Mouse (Mus musculus) adipocyte (in vitro differentiated cells): ENCODE data around the gene Sh3bp1.

Experiments
- DNase-seq: peaks from one replicate; pipeline ENCODE4 v3.0.0-alpha.2; 2016; ENCODE audit warnings: low spot score

The Sh3bp1 gene

DNA sequence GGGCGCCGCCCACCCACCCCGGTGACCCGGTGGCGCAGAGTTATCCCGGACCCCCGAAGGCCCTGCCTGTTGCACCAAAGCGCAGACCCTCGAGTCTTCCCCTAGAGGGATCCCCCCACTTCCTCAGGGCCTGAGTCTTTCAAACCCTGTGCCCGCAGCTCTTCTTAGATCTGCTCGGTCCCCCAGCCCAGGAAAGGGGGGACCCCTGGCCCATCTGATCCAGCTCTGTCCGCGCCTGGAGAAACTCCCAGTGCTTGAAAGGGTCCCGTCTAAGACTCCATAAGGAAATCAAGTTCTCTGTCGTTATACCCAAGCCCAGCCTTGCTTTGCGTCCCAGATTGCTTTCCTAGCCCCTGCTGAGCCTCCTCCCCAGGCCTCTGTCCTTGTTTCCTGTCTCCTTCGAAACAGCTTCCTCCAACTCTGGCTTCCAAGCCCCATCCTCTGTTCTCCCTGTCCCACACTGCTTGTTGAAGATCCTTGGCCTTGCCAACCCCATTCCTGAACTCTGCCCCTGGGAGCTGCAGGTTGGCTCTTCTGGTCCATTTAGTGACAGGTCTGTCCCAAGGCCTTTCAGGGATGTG is 21.7 kb upstream of the Sh3bp1 start:
- DNase-seq = peak; percentile 42

DNA sequence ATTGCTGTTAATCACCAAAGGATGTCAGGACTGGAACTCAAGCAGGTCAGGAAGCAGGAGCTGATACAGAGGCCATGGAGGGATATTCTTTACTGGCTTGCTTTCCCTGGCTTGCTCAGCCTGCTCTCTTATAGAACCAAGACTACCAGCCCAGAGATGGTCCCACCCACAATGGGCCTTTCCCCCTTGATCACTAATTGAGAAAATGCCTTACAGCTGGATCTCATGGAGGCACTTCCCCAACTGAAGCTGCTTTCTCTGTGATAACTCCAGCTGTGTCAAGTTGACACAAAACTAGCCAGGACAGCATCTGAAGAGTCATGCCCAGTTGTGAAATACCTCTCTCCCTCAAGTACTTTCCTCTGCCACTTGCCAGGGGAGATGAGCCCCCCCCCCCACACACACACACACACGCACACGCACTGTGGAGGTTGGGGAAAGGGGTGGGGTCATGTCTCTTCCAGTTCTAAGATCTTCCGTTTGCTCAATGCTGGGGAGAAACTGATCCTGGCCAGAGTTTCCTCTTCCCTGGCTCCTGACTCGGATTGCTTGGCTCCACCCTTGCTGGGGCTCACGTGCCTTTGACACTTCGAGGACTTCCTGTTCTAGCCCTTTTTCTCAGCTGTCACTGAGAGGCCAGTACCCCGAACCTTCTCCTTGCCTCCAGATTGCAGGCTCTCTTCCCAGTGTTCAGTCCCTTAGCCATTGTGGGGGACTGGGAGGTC is 20.6 kb upstream of the Sh3bp1 start:
- peak; percentile 68 for DNase-seq

DNA sequence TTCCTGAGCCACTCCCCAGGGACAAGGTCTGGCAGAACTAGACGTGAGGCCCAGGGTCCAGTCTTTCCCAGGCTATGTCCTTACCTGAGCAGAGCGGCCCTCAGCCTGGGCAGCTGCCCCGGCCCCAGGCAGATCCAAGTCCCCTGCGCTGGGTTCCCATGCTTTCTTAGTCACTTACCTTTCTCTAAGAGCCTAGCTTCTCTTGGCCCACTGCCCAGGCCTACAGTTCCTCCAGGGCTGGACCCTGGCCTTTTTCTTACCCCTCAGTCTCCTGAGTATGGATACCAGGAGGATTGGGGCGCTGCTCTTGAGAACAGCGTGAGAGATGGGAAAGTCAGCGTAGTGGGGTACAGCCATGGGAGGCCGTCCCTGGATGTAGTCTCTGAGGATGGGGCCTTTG is 19.1 kb upstream of the Sh3bp1 start:
- DNase-seq = no peak

DNA sequence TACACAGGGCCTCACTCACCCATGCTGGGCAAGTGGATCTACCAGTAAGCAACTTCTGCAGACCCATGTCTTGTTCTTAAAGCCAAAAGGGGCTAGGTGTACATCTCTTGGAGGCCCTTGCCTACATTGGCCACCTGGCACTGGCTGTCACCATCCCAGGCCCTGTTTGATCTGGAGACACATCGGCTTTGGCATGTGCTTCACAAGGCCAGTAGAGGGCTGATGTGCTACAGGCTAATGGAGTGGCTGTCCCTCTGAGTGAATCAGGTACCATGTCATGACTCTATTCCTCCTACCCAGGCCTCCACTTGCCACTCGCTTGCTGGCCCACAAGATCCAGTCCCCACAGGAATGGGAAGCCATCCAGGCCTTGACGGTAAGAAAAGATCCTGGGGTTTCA is 17.7 kb upstream of the Sh3bp1 start:
- no peak for DNase-seq

DNA sequence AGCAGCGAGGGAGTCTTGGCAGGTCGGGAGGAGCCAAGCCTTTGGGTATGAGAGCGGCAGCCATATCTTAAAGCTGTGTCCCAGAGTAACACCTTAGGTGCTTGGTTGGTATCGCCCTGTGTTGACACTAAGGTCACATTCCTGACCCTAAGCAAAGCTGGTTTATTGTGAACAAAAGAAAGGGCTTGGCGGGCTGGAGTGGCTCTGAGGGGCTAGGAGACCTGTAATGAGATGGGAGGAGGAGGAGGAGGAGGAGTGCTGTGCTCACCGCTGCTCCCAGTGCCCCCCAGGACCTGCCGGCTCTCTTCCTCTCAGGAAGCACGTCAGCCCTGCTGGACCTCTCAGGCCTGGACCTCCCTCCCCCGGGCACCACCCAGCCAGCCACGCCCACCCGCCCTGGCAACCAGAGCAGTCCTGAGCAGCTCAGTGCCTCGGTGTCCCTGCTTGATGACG is 10.1 kb upstream of the Sh3bp1 start:
- no peak for DNase-seq

DNA sequence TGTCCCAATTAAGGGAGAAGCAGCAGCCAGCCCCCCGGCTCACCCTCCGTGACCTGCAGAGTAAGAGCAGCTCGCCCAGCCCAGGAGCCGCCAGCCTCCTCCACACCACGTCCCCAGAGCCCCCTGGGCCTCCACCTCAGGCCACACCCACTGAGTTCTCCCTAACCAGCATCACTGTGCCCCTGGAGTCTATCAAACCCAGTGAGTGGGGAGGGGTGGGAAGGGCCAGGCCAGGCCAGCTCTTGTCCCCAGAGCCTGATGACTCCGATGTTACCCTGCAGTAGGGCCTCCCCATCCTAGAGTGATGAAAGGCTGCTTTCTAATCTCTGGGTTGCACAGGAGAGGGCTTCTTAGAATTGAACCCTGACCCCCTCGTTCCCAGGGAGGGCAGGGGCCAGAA is 7.1 kb upstream of the Sh3bp1 start:
- no peak for DNase-seq

DNA sequence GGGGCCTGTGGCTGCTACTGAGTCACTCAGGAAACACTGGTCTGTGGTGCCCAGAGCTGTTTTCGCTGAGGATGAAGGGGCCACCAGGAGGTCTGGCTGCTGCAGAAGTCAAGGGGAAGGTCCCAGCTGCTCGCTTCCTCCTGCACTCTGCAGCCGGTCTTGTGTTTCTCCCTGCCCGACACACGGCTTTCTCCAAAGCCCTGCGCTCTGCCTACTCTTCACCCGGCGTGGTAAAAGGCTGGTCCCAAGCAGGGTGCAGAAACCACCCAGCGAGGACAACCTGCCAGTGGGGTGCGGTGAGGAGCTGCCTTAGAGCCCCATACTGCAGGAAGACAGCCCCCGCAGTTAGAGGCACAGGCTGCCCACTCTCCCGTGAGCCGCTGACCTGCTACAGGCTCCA is 4.8 kb upstream of the Sh3bp1 start:
- DNase-seq = no peak

DNA sequence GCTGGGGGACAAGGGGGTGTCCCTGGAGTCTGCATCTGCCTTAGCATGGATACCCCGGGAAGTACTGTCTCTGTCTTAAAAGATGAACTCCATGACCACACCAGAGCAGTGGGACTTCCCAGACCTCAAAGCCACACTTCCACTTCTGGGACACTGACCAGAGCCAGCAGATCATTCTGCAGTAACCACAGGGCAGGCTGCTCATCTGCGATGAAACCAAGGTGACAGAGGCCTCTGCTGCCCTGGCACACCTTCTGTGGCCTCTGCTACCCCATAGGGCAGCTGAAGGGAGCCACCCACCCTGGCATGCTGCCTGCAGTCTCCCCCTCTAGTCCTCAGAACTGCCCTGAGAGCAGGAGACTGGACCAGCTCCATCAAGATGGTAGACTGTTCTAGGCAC is 3.8 kb upstream of the Sh3bp1 start:
- DNase-seq = no peak

DNA sequence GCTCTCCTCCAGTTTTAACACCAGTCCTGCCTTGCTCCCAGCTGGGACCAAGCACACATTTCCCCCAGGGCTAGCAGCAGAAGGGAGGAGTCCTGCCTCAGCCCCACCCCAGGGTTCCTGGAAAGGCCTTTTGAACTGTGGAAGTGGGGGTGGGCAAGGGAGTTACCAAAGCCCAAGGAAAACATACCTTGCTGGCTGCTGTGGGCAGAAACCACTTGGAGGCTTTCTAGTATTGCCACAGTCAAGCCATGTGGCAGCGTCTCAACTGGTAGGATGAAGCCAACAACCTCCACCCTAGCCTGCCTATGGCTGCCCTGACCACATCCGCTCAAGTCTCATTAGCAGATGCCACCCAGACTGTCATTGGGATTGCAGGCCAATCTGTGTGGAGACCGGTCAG is 3.4 kb upstream of the Sh3bp1 start:
- no peak for DNase-seq

DNA sequence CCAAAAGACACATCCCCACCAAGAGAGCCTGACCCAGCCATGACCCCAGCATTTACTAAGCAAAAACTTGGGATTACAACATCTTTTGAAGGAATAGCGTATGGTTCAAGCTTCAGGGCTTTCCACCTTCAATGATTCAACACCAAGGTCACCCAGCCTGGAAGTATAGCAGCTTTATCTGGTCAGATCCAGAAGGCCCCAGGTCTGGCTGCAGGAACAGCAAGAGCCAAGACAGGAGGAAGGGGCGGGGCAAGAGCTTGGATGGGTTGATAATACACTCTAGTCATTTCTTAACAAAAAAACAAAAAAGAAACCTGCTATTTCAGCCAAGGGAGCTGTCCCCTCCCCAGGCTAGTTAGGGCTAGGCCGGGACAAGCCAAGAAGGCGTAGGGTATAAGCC is 2.1 kb upstream of the Sh3bp1 start:
- no peak for DNase-seq

DNA sequence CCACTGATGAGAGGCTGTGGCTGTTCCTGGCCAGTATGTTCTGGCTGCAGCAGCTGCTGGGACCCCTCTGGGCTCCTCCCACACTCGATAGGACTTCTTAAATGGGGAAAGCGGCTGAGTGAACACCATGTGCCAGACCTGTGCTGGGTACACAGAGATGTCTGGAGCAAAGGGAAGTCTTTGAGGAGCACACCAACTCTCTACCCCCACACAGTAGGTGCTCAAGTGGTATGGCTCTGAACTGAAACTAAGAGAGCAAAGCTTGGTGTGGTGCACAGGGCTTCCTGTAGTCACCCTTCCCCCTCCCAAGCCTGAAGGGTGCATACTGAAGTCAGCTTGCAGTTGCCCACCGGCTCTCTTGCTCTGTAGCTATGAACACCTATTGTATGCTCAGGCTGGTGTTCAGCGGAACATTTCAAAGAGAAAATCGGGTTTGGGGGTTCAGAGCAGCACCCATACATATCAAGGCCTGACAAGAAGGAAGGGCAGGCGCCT is 1.0 kb upstream of the Sh3bp1 start:
- DNase-seq = no peak

DNA sequence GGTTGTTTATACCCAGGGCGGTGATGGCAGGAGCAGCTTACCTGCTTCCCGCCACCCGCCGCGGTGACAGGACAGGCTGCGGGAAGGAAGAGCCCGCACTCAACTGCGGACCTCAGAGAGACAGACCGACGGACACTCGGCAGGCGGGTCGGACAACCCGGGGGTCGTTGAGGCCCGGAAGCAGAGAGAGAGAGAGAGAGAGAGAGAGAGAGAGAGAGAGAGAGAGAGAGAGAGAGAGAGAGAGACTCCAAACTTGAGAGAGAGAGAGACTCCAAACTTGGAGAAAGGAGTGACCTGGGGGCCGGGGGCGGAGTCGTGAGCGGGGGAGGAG is 194 bp upstream of the Sh3bp1 start, which contains the start of gene Gm49510:
Gm49510 (plus strand) TSS at position 259 of the 331 bp plus-strand sequence.
- DNase-seq = no peak

DNA sequence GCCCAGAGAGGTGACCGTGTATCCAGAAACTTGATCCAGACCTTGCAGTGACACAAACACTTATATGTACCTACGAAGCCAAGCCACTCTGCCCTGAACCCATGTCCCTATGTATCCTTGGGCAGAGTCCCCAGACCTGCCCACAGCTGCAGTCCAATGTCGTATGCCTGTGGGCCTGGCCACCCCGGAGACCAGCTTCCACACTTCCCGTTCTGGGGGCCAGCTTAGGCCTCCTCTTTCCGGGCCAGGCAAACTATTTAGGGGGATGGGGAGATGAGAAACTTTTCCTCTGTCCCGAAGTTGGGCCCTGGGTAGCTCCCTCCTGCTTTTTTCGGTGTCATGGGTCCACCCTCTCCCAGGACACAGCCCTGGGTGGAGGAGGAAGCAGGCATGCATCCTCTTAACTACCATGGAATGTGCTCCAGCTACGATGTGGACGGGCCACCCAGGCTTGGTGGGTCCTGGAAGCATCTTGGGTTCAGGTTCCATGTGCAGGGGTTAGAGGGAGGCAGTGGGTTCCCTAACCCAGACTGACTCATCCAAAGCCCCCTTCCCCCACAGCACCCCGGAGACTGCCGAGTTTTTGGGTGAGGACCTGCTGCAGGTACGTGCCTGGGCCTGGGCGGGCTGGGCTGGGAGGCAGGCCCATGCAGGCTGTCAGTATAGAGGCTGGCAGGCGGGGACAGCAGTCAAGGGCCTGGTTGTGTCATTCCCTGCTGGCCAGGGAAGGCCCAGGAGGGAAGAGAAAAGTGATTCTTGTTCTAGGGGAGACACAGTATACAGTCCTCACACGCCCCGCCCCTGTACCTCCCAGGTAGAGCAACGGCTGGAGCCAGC is 1.2 kb downstream of the Sh3bp1 start:
- DNase-seq = no peak

DNA sequence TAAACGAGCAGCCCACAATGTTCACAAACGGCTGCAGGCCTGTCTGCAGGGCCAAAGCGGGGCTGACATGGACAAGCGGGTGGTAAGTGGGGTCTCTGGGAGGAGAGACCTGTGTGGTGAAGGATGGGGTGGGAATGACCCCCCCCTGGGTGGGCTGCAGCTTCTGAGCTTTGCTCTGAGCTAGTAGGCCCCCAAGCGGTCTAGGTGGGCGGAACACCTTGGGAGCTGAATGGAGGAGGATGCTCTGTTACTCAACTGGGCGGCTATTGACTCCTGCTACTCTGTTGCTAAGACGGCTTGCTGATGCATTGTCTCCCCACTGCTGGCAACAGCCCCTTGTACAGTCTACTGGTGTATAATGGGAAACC is 1.8 kb downstream of the Sh3bp1 start:
- no peak for DNase-seq

DNA sequence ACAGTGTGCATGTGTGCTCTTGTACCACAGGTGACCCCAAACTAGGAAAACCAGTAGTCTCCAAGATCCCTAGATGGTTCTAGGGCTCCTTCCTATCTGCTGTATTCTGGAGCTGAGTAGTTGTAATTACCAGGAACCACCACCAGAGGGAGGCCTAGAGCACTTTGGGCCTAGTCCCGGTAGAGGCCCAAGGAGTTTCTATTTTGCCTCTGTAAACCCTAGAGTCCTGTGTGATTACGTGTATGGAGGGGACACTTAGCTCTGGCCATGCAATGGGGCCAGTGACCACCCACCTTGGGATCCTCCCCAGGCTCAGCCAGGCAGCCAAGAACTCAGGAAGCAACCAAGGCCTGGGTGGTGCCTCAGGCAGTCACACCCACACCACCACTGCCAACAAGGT is 3.7 kb downstream of the Sh3bp1 start:
- DNase-seq = peak; percentile 89

DNA sequence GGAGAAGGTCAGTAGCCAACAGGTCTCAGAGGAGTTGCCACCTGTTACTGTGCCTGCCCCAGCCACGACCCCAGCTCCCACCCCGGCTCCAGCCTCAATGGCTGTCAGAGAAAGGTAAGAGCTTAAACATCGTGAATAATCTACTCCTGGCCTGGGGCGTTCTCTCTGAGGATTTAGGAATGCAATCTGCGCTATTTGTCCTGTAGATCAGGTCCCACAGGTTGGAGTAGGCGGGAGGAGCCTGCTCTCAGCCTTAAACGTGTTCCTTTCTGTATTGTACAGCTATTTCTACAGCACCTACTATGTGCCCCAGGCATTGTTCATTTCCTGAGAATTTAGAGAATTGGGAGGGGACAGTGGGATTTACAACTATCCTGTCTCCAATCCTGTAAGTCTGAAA is 8.8 kb downstream of the Sh3bp1 start:
- DNase-seq = no peak

DNA sequence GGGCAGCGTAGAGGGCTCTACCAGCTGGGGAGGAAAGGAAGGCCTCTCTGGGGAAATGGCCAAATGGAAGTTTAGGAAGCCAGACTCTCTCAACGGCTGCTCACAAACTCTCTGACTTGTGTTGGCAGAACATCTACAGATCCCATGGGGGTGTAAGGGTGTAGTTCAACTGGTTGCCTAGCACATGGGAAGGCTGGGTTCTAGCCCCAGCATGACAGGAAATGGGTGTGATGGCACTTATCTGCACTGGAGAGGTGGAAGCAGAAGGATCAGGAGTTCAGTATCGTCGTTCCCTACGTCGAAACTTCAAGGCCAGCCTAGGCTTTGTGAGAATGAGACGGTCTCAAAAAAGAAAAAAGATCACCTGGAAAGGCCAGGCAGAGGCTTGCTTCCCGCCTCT is 9.4 kb downstream of the Sh3bp1 start:
- DNase-seq = no peak

DNA sequence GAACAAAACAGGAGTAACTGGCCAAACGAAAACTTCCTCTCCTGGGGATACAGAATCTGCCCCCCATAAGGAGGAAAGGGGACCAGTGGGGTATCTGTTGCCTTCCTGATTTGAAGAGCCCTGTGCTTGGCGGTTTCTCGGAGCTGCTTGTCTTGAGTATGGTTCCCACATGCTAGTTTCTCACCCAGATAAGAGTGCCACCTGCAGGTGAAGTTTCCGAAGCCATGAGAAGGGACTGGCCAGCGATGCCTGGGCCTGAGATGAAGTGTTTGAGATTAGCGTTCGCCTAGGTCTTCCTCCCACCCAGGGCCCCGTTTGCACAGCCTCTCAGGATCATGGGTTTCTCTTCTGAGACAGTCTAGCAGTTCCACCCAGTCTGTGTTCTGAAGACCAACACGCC is 12.5 kb downstream of the Sh3bp1 start:
- no peak for DNase-seq

DNA sequence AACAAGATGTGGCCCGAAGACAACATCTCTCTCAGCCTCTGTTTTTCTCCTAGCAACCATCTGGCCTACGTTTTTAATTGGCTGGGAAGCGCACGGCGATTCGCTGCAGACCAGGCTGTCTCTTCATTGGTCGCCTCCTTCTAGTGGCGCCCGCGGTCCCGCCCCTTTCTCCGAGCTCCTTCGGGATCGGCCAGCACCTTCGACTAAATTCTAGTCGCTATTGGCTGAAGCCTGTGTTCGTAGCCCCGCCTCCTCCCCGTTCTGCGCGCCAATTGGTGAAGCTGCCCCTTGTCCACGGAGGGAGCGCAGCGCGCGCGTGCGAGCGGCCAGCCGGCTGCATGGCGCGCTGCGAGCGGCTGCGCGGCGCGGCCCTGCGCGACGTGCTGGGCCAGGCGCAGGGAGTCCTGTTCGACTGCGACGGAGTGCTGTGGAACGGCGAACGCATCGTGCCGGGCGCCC is 14.1 kb downstream of the Sh3bp1 start, which contains the start of gene Pdxp:
Pdxp (plus strand) TSS at position 288 of the 459 bp plus-strand sequence.
- DNase-seq = peak; percentile 98

DNA sequence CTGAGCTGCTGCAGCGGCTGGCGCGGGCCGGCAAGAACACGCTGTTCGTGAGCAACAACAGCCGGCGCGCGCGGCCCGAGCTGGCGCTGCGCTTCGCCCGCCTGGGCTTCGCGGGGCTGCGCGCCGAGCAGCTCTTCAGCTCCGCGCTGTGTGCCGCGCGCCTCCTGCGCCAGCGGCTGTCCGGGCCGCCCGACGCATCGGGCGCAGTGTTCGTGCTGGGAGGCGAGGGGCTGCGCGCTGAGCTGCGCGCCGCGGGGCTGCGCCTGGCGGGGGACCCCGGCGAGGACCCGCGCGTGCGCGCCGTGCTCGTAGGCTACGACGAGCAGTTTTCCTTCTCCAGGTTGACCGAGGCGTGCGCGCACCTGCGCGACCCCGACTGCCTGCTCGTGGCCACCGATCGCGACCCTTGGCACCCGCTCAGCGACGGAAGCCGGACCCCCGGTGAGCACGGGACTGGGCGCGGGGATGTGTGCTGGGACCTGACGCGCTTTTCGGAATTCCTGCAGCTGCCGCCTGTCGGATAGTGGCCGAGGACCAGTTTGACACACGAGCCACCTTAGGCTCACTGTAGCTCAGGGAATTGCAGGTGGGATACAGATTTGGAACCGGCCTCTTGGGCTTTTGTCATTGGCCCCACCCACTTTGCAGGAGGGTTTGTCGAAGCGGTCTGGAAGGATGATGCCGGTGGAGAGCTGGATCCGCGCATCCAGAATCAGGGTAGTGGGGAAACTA is 14.7 kb downstream of the Sh3bp1 start:
- DNase-seq = no peak

DNA sequence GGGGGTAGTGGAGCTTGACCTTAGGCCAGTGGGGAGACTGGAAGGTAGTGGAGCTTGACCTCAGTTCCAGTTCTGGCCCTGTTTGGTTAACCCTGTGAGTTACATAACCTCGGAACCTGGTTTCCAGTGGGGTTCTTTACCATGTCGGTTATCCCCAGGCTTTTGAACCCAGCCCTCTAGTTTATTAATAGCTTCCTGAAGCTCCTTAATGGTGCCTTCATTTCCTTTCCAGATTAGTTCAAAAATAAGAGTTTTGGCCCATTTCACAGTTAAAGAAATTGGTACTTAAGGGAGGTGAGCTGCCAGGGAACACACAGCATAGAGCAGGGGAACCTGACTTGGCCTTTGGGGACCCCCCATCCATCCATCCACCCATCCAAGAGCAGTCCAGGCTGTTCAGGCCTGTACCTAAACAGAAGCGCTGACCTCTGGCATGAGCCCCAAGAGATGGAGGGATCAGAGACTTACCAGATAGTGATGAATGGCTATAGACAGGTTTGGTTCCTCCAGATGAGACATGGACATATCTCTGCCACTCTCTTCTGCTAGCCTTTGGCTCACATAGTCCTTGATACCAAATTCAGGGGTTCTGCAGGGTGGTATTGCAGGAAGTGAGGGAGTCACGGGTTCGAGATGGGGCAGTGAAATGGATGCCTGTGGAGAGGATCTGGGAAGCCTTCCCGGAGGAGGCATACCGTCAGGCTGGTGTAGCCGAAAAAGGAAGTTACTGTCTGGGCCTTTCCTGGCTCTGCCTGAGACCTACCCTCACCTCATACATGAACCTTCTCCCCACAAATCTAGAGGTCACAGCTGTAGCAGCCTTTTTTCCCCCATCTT is 15.5 kb downstream of the Sh3bp1 start:
- no peak for DNase-seq
